8 mouse cellular contexts compared by ENCODE assay signal in genomic region chr3:127837972-127838644, GRCm38 (mm10). TPM values are rescaled to one million over a fixed set of nuclear protein-coding genes. Genes with fewer than 3 reads are reported as not detected.
A peak's percentile ranks its signal among the peaks of the same experiment; 100 is the strongest.
DNase-seq lines count a peak whose midpoint lies in the region; ATAC-seq and TF ChIP-seq lines count a peak whose summit lies in the region.

No protein-coding gene starts in this region.

- no peaks in the 10 kb centered on the region for H3K9me3 ChIP-seq in kidney, embryonic 14.5 days (ENCODE audit: control insufficient read depth, low read length)
- no peaks in the 10 kb centered on the region for H3K9me3 ChIP-seq in hindbrain, embryonic 13.5 days
- no peaks in the 10 kb centered on the region for H3K9me3 ChIP-seq in midbrain, embryonic 14.5 days (ENCODE audit: control insufficient read depth, low read length)

- no peak for DNase-seq in kidney, adult 8-10 months
- no peak for DNase-seq in midbrain, embryonic 14.5 days
- no peak for DNase-seq in retina, embryonic 14.5 days (ENCODE audit: low spot score)
- DNase-seq in left cerebral cortex, postnatal 10 days (ENCODE audit: extremely low spot score in 1 of 2, low spot score in 2 of 2): no peak
- DNase-seq in left cerebral cortex, adult 18-20 months (ENCODE audit: low spot score in 2 of 2): no peak

- intact Hi-C loops in left cerebral cortex, postnatal 10 days (cut with DNase I): no loop called here

- no peaks in the 10 kb centered on the region for H3K36me3 ChIP-seq in kidney, embryonic 14.5 days (ENCODE audit: control insufficient read depth, insufficient read depth, low read length)
- 0 out of 2 replicates have a peak, but pooled peaks cover 3% of the 10 kb centered on the region for H3K36me3 ChIP-seq in hindbrain, embryonic 13.5 days
- no peaks in the 10 kb centered on the region for H3K36me3 ChIP-seq in midbrain, embryonic 14.5 days (ENCODE audit: control insufficient read depth, insufficient read depth, low read length)

- TF ChIP-seq POLR2A in bone marrow macrophage, adult 2 months (IDR thresholded peaks at IDR 0.05; ENCODE audit: borderline replicate concordance, low read depth, low read length): no peak

- WGBS in kidney, embryonic 14.5 days: 31% methylated on average over 8 of the region's 8 CpGs
- WGBS in hindbrain, embryonic 13.5 days: 36% methylated on average over 8 of the region's 8 CpGs
- 34% methylated on average over 8 of the region's 8 CpGs for WGBS in midbrain, embryonic 14.5 days

- H3K4me3 ChIP-seq in kidney, embryonic 14.5 days (ENCODE audit: low read length): peak overlapping the region; percentile 83
- peak overlapping the region; percentile 69 for H3K4me3 ChIP-seq in bone marrow macrophage, adult 2 months (ENCODE audit: insufficient read depth, low read length)
- peak overlapping the region; percentile 88 for H3K4me3 ChIP-seq in hindbrain, embryonic 13.5 days
- peak overlapping the region; percentile 82 for H3K4me3 ChIP-seq in midbrain, embryonic 14.5 days (replicated peaks; ENCODE audit: low read depth, low read length)

- peak overlapping the region; percentile 61 for H3K4me2 ChIP-seq in kidney, embryonic 14.5 days (replicated peaks; ENCODE audit: low read depth, low read length)
- H3K4me2 ChIP-seq in hindbrain, embryonic 13.5 days: peak overlapping the region; percentile 63
- peak overlapping the region; percentile 63 for H3K4me2 ChIP-seq in midbrain, embryonic 14.5 days (ENCODE audit: low read length)

- no peak for TF ChIP-seq CTCF in bone marrow macrophage, adult 2 months (IDR thresholded peaks at IDR 0.05; ENCODE audit: low read depth, low read length)

- ATAC-seq in kidney, embryonic 14.5 days (ENCODE audit: low FRiP score, low TSS enrichment): peak; percentile 26
- ATAC-seq in hindbrain, embryonic 13.5 days (ENCODE audit: low FRiP score): no peak
- ATAC-seq in midbrain, embryonic 14.5 days (ENCODE audit: low FRiP score, low TSS enrichment): peak; percentile 12; the same call in 1 of the 2 replicates

- H3K27me3 ChIP-seq in kidney, embryonic 14.5 days (ENCODE audit: control insufficient read depth, insufficient read depth, low read length): no peaks in the 10 kb centered on the region
- H3K27me3 ChIP-seq in hindbrain, embryonic 13.5 days: no peaks in the 10 kb centered on the region
- no peaks in the 10 kb centered on the region for H3K27me3 ChIP-seq in midbrain, embryonic 14.5 days (ENCODE audit: control insufficient read depth, insufficient read depth, low read length)

- H3K9ac ChIP-seq in kidney, embryonic 14.5 days (ENCODE audit: low read depth, low read length): peak overlapping the region; percentile 94; the same call in 1 of the 2 replicates
- H3K9ac ChIP-seq in hindbrain, embryonic 13.5 days: peak overlapping the region; percentile 92
- H3K9ac ChIP-seq in midbrain, embryonic 14.5 days (replicated peaks; ENCODE audit: low read length): peak overlapping the region; percentile 92

- H3K4me1 ChIP-seq in kidney, embryonic 14.5 days (ENCODE audit: control insufficient read depth, insufficient read depth, low read length): peaks cover 6% of the 10 kb centered on the region; the same call in 1 of the 2 replicates
- H3K4me1 ChIP-seq in bone marrow macrophage, adult 2 months (ENCODE audit: control insufficient read depth, insufficient read depth, low read length): peaks cover 9% of the 10 kb centered on the region; the same call in 1 of the 2 replicates
- H3K4me1 ChIP-seq in hindbrain, embryonic 13.5 days (replicated peaks): peaks cover 36% of the 10 kb centered on the region
- peaks cover 20% of the 10 kb centered on the region for H3K4me1 ChIP-seq in midbrain, embryonic 14.5 days (ENCODE audit: control insufficient read depth, insufficient read depth, low read length)

- H3K27ac ChIP-seq in kidney, embryonic 14.5 days (ENCODE audit: low read depth, low read length): peak overlapping the region; percentile 90
- H3K27ac ChIP-seq in bone marrow macrophage, adult 2 months (ENCODE audit: insufficient read depth, low read depth, low read length): peak overlapping the region; percentile 81
- H3K27ac ChIP-seq in hindbrain, embryonic 13.5 days: peak overlapping the region; percentile 95
- peak overlapping the region; percentile 88 for H3K27ac ChIP-seq in midbrain, embryonic 14.5 days (replicated peaks; ENCODE audit: low read depth, low read length)

RNA-seq across cellular contexts. Expression of gene Ap1ar, which starts 0.8 kb away (rescaled TPM):
- polyA plus RNA-seq in kidney, embryonic 14.5 days (2014; fragmentation: Nextera tagmentation; extraction: Ambion mirVana): 54.9 and 60.9 TPM in 2 replicates
- 28.0 and 28.4 TPM in 2 replicates for polyA plus RNA-seq in bone marrow macrophage, adult 2 months (2012; ENCODE audit: insufficient read depth, insufficient read length, missing spikeins)
- 83.0 and 85.1 TPM in 2 replicates for polyA plus RNA-seq in hindbrain, embryonic 13.5 days (2015; fragmentation: Nextera tagmentation; extraction: Ambion mirVana)
- 83.4 and 89.2 TPM in 2 replicates for polyA plus RNA-seq in midbrain, embryonic 14.5 days (2014; fragmentation: Nextera tagmentation; extraction: Ambion mirVana)
- 10 to 100 TPM; 70.6 to 76.0 TPM for total RNA-seq in left cerebral cortex, postnatal 10 days (2021)
- 10 to 100 TPM; 82.3 to 82.5 TPM for total RNA-seq in left cerebral cortex, adult 18-20 months (2021)

RNA-seq across cellular contexts. Expression of gene Tifa, which starts 48.5 kb away (rescaled TPM):
- 3.2 and 4.2 TPM in 2 replicates for polyA plus RNA-seq in kidney, embryonic 14.5 days (2014; fragmentation: Nextera tagmentation; extraction: Ambion mirVana)
- 97.9 and 112 TPM in 2 replicates for polyA plus RNA-seq in bone marrow macrophage, adult 2 months (2012; ENCODE audit: insufficient read depth, insufficient read length, missing spikeins)
- 3.5 and 4.7 TPM in 2 replicates for polyA plus RNA-seq in hindbrain, embryonic 13.5 days (2015; fragmentation: Nextera tagmentation; extraction: Ambion mirVana)
- polyA plus RNA-seq in midbrain, embryonic 14.5 days (2014; fragmentation: Nextera tagmentation; extraction: Ambion mirVana): 2.7 and 4.7 TPM in 2 replicates
- 1 to 10 TPM; 2.8 to 3.0 TPM for total RNA-seq in left cerebral cortex, postnatal 10 days (2021)
- 1 to 10 TPM; 7.6 to 8.6 TPM for total RNA-seq in left cerebral cortex, adult 18-20 months (2021)

RNA-seq across cellular contexts. Expression of gene Alpk1, which starts 57.8 kb away (rescaled TPM):
- polyA plus RNA-seq in kidney, embryonic 14.5 days (2014; fragmentation: Nextera tagmentation; extraction: Ambion mirVana): 0.49 and 1.2 TPM in 2 replicates
- 29.9 and 35.4 TPM in 2 replicates for polyA plus RNA-seq in bone marrow macrophage, adult 2 months (2012; ENCODE audit: insufficient read depth, insufficient read length, missing spikeins)
- polyA plus RNA-seq in hindbrain, embryonic 13.5 days (2015; fragmentation: Nextera tagmentation; extraction: Ambion mirVana): 0.79 and 1.3 TPM in 2 replicates
- polyA plus RNA-seq in midbrain, embryonic 14.5 days (2014; fragmentation: Nextera tagmentation; extraction: Ambion mirVana): 0.20 and 0.47 TPM in 2 replicates
- total RNA-seq in left cerebral cortex, postnatal 10 days (2021): 1 to 10 TPM; 3.9 to 5.9 TPM
- total RNA-seq in left cerebral cortex, adult 18-20 months (2021): 1 to 10 TPM; 5.8 to 6.1 TPM

RNA-seq across cellular contexts. Expression of gene Fam241a, which starts 58.0 kb away (rescaled TPM):
- polyA plus RNA-seq in kidney, embryonic 14.5 days (2014; fragmentation: Nextera tagmentation; extraction: Ambion mirVana): 5.8 and 6.7 TPM in 2 replicates
- polyA plus RNA-seq in bone marrow macrophage, adult 2 months (2012; ENCODE audit: insufficient read depth, insufficient read length, missing spikeins): 23.7 and 25.2 TPM in 2 replicates
- 10.1 and 11.1 TPM in 2 replicates for polyA plus RNA-seq in hindbrain, embryonic 13.5 days (2015; fragmentation: Nextera tagmentation; extraction: Ambion mirVana)
- 9.2 and 9.6 TPM in 2 replicates for polyA plus RNA-seq in midbrain, embryonic 14.5 days (2014; fragmentation: Nextera tagmentation; extraction: Ambion mirVana)
- 1 to 10 TPM; 7.1 to 7.8 TPM for total RNA-seq in left cerebral cortex, postnatal 10 days (2021)
- 1 to 10 TPM; 2.3 to 2.7 TPM for total RNA-seq in left cerebral cortex, adult 18-20 months (2021)

Comparison
In these comparisons a context has a peak if more than half of its experiments do, and no peak if none do; other contexts are left out.
1. RNA of gene Tifa, which starts 48.5 kb away (polyA plus RNA-seq): 97.9 to 112 TPM in bone marrow macrophage, adult 2 months; 3.5 to 4.7 TPM in hindbrain, embryonic 13.5 days, 2.7 to 4.7 TPM in midbrain, embryonic 14.5 days and 3.2 to 4.2 TPM in kidney, embryonic 14.5 days; every median in the first group is over 10 times any median in the second.
2. RNA of gene Alpk1, which starts 57.8 kb away (polyA plus RNA-seq): 29.9 to 35.4 TPM in bone marrow macrophage, adult 2 months; 0.49 to 1.2 TPM in kidney, embryonic 14.5 days, 0.79 to 1.3 TPM in hindbrain, embryonic 13.5 days and 0.20 to 0.47 TPM in midbrain, embryonic 14.5 days; every median in the first group is over 10 times any median in the second.
3. Peak in every context shown above with its lines, with median percentiles within 50 percentile points of each other: H3K27ac ChIP-seq, H3K4me2 ChIP-seq, H3K4me3 ChIP-seq and H3K9ac ChIP-seq.